Mouse (Mus musculus): ENCODE data around the gene Kdm6a. TPM values are rescaled to one million over a fixed set of nuclear protein-coding genes. Genes with fewer than 3 reads are reported as not detected.

Kdm6a gene
- polyA plus RNA-seq (2012; rRNA removed): 38.2 and 41.7 TPM in 2 replicates

- H3K4me1 ChIP-seq (replicated peaks; ENCODE audit: control insufficient read depth, insufficient read depth, low read length): no peaks in the 10 kb centered on the region
- no peaks in the 10 kb centered on the region for H3K27me3 ChIP-seq (ENCODE audit: control insufficient read depth, insufficient read depth, low read length)
- under 1% methylated on average over 40 of the region's 50 CpGs for WGBS
- H3K27ac ChIP-seq (ENCODE audit: control insufficient read depth, insufficient read depth, low read length): peak within 1 kb of the TSS; percentile 91
- no peaks in the 10 kb centered on the region for H3K36me3 ChIP-seq (ENCODE audit: control insufficient read depth, insufficient read depth, low read length)
- peak within 1 kb of the TSS; percentile 93 for H3K4me3 ChIP-seq (ENCODE audit: control insufficient read depth, insufficient read depth, low read length)
- TF ChIP-seq CTCF (IDR thresholded peaks at IDR 0.05; ENCODE audit: borderline replicate concordance, control insufficient read depth, extremely low read depth, insufficient read depth, low read length, poor library complexity): no peak
- TF ChIP-seq POLR2A (IDR thresholded peaks at IDR 0.05; ENCODE audit: control insufficient read depth, extremely low read depth, insufficient read depth, low read length, poor library complexity): peak; percentile 73
- peak; percentile 96 for DNase-seq
Observed at GRCm38 (mm10) chrX:18162192-18162857, at the start of gene Kdm6a. Kdm6a (plus strand) TSS chrX:18162575.

DNA sequence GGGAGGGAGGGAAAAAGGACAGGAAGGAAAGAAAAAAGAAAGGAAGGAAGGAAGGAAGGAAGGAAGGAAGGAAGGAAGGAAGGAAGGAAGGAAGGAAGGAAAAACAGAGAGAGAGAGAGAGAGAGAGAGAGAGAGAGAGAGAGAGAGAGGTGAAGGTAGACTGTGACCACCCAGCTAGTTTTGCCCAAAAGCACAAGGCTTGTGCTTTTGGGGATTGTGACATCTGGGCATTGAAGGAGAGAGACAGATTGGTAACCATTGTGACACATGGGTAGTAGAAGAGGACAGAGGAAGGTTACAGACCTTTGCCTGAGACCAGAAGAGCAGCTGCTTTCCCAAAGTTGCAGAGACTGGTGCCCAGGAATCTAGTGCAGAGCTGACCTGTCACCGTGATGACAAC, 16.8 kb upstream of the Kdm6a start, which contains the start of gene Dusp21:
Dusp21 (plus strand) TSS at position 301 of the 400 bp plus-strand sequence.
- Histone ChIP-seq H3K4me1 (replicated peaks; ENCODE audit: control insufficient read depth, insufficient read depth, low read length) (no peaks in the 10 kb centered on the region), H3K27me3 (ENCODE audit: control insufficient read depth, insufficient read depth, low read length) (no peaks in the 10 kb centered on the region), H3K4me3 (ENCODE audit: control insufficient read depth, insufficient read depth, low read length) (no peak within 1 kb of the TSS), H3K36me3 (ENCODE audit: control insufficient read depth, insufficient read depth, low read length) (no peaks in the 10 kb centered on the region), H3K27ac (ENCODE audit: control insufficient read depth, insufficient read depth, low read length) (no peak within 1 kb of the TSS)
- 90% methylated on average over 1 of the region's 1 CpGs for WGBS
- DNase-seq: no peak
- TF ChIP-seq POLR2A (IDR thresholded peaks at IDR 0.05; ENCODE audit: control insufficient read depth, extremely low read depth, insufficient read depth, low read length, poor library complexity): no peak
- no peak for TF ChIP-seq CTCF (IDR thresholded peaks at IDR 0.05; ENCODE audit: borderline replicate concordance, control insufficient read depth, extremely low read depth, insufficient read depth, low read length, poor library complexity)

DNA sequence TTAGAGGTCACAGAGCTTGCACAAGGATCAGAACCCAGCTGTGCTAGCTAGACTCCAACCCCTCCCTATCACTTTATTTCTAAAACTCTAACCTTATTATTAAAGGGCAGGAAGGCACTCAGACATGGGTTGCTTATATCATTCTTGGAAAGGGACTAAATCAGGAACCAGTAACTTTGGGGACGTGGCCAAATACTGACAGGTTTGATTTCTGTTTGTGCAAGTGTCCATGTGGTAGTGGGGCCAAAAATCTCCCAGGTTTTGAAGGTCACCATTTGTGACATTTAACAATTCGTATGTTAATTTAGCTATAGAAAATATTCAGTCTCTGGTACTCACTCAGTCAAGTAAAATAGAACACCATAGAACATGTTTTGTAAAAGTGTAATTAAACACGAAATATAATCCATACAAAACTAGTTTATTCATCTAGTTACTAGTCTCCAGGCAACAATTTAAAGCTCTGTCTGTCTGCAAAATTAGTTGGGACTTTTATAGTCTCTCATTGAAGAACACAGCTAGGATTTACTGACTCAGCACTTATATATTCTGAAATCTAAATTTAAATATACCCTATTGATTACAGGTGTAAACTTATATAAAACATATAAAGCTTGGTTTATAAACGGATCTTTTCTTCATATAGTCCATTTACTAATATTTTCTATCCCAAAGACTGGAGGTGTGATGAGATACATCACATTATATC, 1.5 kb upstream of the Kdm6a start:
- H3K27me3 ChIP-seq (ENCODE audit: control insufficient read depth, insufficient read depth, low read length): no peaks in the 10 kb centered on the region
- no peak overlapping the region for H3K4me3 ChIP-seq (ENCODE audit: control insufficient read depth, insufficient read depth, low read length)
- H3K4me1 ChIP-seq (replicated peaks; ENCODE audit: control insufficient read depth, insufficient read depth, low read length): no peaks in the 10 kb centered on the region
- no peak overlapping the region for H3K27ac ChIP-seq (ENCODE audit: control insufficient read depth, insufficient read depth, low read length)
- no peak for TF ChIP-seq POLR2A (IDR thresholded peaks at IDR 0.05; ENCODE audit: control insufficient read depth, extremely low read depth, insufficient read depth, low read length, poor library complexity)
- no peak for TF ChIP-seq CTCF (IDR thresholded peaks at IDR 0.05; ENCODE audit: borderline replicate concordance, control insufficient read depth, extremely low read depth, insufficient read depth, low read length, poor library complexity)
- no peaks in the 10 kb centered on the region for H3K36me3 ChIP-seq (ENCODE audit: control insufficient read depth, insufficient read depth, low read length)
- 77% methylated on average over 4 of the region's 4 CpGs for WGBS
- no peak for DNase-seq

- Histone ChIP-seq H3K27ac (ENCODE audit: control insufficient read depth, insufficient read depth, low read length) (peak overlapping the region; percentile 27; the same call in 1 of the 2 replicates), H3K4me1 (replicated peaks; ENCODE audit: control insufficient read depth, insufficient read depth, low read length) (no peaks in the 10 kb centered on the region), H3K36me3 (ENCODE audit: control insufficient read depth, insufficient read depth, low read length) (no peaks in the 10 kb centered on the region), H3K4me3 (ENCODE audit: control insufficient read depth, insufficient read depth, low read length) (peak overlapping the region; percentile 93), H3K27me3 (ENCODE audit: control insufficient read depth, insufficient read depth, low read length) (no peaks in the 10 kb centered on the region)
- no peak for TF ChIP-seq CTCF (IDR thresholded peaks at IDR 0.05; ENCODE audit: borderline replicate concordance, control insufficient read depth, extremely low read depth, insufficient read depth, low read length, poor library complexity)
- no peak for TF ChIP-seq POLR2A (IDR thresholded peaks at IDR 0.05; ENCODE audit: control insufficient read depth, extremely low read depth, insufficient read depth, low read length, poor library complexity)
- WGBS: under 1% methylated on average over 28 of the region's 28 CpGs
- peak; percentile 34 for DNase-seq
Observed at GRCm38 (mm10) chrX:18161796-18162191, 581 bp upstream of the Kdm6a start.

DNA sequence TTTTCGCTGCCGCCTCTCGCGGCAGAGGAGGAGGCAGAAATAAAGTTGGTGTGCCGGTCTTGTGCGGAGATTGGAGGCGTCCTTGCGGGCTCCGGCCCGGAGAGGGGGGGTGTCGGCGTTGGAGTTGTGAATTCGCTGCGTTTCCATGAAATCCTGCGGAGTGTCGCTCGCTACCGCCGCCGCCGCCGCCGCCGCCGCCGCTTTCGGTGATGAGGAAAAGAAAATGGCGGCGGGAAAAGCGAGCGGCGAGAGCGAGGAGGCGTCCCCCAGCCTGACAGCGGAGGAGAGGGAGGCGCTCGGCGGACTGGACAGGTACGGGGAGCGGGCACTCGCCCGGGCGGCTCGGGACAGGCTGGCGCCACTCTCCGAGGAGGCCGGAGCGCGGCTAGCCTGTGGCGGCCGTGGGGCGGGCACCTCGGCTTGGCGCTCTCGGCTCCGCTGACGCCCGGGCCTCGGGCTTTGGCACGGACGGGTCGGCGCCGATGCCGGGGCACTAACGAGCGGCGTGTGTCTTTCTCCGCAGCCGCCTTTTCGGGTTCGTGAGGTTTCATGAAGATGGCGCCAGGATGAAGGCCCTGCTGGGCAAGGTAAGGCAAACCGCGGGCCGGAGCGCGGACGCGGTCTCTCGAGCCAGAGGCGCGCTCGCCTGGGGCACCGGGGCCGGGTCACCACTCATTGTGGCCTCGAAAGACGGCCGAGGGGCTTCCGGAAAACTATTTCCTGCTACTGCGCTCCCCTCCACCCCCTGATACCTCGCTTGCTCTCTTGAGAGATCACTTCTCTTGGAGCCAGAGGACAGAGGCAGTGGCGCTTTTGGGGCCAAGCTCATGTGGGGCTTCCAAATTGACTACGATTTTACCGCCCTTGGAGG, 721 bp downstream of the Kdm6a start:
- DNase-seq: peak; percentile 45
- WGBS: under 1% methylated on average over 74 of the region's 95 CpGs

More for the DNA sequence above, 721 bp downstream of the Kdm6a start:
- Histone ChIP-seq H3K36me3 (ENCODE audit: control insufficient read depth, insufficient read depth, low read length) (no peaks in the 10 kb centered on the region), H3K27me3 (ENCODE audit: control insufficient read depth, insufficient read depth, low read length) (no peaks in the 10 kb centered on the region), H3K27ac (ENCODE audit: control insufficient read depth, insufficient read depth, low read length) (peak overlapping the region; percentile 91), H3K4me1 (replicated peaks; ENCODE audit: control insufficient read depth, insufficient read depth, low read length) (no peaks in the 10 kb centered on the region), H3K4me3 (ENCODE audit: control insufficient read depth, insufficient read depth, low read length) (peak overlapping the region; percentile 69)
- TF ChIP-seq CTCF (IDR thresholded peaks at IDR 0.05; ENCODE audit: borderline replicate concordance, control insufficient read depth, extremely low read depth, insufficient read depth, low read length, poor library complexity): no peak
- TF ChIP-seq POLR2A (IDR thresholded peaks at IDR 0.05; ENCODE audit: control insufficient read depth, extremely low read depth, insufficient read depth, low read length, poor library complexity): 0 out of 2 replicates have a peak, but pooled peaks have one; percentile 29

All from thymus, adult 2 months (tissue).